Mouse (Mus musculus): ENCODE measurements around the gene Pappa.

DNA sequence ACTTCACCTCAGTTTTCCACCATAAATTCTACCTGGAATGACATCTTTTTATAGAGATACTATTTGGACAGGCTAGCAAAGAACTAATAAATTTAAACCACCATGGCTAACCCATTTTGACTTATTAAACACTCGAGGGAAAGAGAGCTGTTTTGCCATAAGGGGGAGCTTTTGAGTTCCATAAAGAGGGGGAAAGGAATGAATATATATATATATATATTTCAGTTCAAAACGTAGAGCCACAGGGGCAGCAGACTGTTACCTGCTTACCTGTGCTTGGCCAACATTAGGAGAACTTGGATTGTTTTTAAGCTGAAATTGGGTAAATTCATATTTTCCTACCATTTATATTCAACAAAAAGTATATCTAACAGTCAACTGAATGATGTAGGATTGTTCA lies 1.1 kb upstream of the Pappa start:
- TF ChIP-seq CTCF (IDR thresholded peaks at IDR 0.05; ENCODE audit: borderline replicate concordance, control insufficient read depth, extremely low read depth, insufficient read depth, low read length, poor library complexity) (no peak), POLR2A (IDR thresholded peaks at IDR 0.05; ENCODE audit: control insufficient read depth, extremely low read depth, insufficient read depth, low read length, poor library complexity) (no peak)
